Mouse (Mus musculus) kidney, postnatal 0 days (tissue): ENCODE measurements around the gene Ogfod1. TPM values are rescaled to one million over a fixed set of nuclear protein-coding genes. Genes with fewer than 3 reads are reported as not detected.

Experiments used
- ATAC-seq: fragments of 200-750 bp; cut with Nextera tagmentation; replicated peaks from 2 replicates; pipeline ENCODE4 v1.8.0; 2017; ENCODE audit warnings: low read depth, moderate number of reproducible peaks, moderate TSS enrichment, moderate library complexity; ENCODE audit not compliant: low FRiP score
- DNase-seq: peaks from one replicate; pipeline ENCODE4 v3.0.0-alpha.2; 2016; ENCODE audit warnings: low spot score
- H3K27ac ChIP-seq: fragments of 300-500 bp; sonication (generic); 2 replicates; pipeline ENCODE4 v1.5.1; 2014; ENCODE audit warnings: mild to moderate bottlenecking
- H3K27me3 ChIP-seq: fragments of 300-500 bp; sonication (generic); 2 replicates; pipeline ENCODE4 v1.6.1; 2014; ENCODE audit warnings: low read length, mixed read lengths; ENCODE audit not compliant: insufficient read depth
- H3K36me3 ChIP-seq: fragments of 300-500 bp; sonication (generic); 2 replicates; pipeline ENCODE4 v1.6.1; 2014; ENCODE audit warnings: low read length, mixed read lengths; ENCODE audit not compliant: insufficient read depth
- H3K4me1 ChIP-seq: fragments of 300-500 bp; sonication (generic); replicated peaks from 2 replicates; pipeline ENCODE4 v1.6.1; 2014; ENCODE audit warnings: antibody characterized with exemption, low read length, mixed read lengths; ENCODE audit not compliant: insufficient read depth
- H3K4me2 ChIP-seq: fragments of 300-500 bp; sonication (generic); 2 replicates; pipeline ENCODE4 v1.6.1; 2014; ENCODE audit warnings: mild to moderate bottlenecking, low read length, moderate library complexity, mixed read lengths
- H3K4me3 ChIP-seq: fragments of 300-500 bp; sonication (generic); replicated peaks from 2 replicates; pipeline ENCODE4 v1.5.1; 2014; ENCODE audit warnings: low read depth, low read length
- H3K9ac ChIP-seq: fragments of 300-500 bp; sonication (generic); 2 replicates; pipeline ENCODE4 v1.6.1; 2014; ENCODE audit warnings: low read depth, low read length
- H3K9me3 ChIP-seq: fragments of 300-500 bp; sonication (generic); replicated peaks from 2 replicates; pipeline ENCODE4 v1.6.1; 2016; ENCODE audit warnings: low read length, inconsistent platforms, mixed read lengths
- CTCF ChIP-seq: IDR thresholded peaks from 2 replicates; pipeline ENCODE4 v1.5.1; 2016; ENCODE audit warnings: antibody characterized with exemption, low read depth, mild to moderate bottlenecking, moderate library complexity
- WGBS: fragments of 180-500 bp; shearing (Covaris S2); extraction: QIAGEN DNeasy Blood & Tissue Kit; methylation state at CpG from one replicate; pipeline ENCODE4 v1.1.7; 2014; 5-methylcytosine and 5-hydroxymethylcytosine counted together
- polyA plus RNA-seq: library from polyadenylated mRNA; unstranded; fragments of >200 nt; fragmentation: Nextera tagmentation; extraction: Ambion mirVana; gene quantifications from 2 replicates; pipeline ENCODE4 v1.2.1, GENCODE M21; 2015

Gene Ogfod1
- polyA plus RNA-seq, 1 experiment from 2014 or later: 5.8 TPM

- H3K9me3 ChIP-seq: no peaks in the 10 kb centered on the region
- peaks cover 18% of the 10 kb centered on the region; the same call in 1 of the 2 replicates for H3K36me3 ChIP-seq
- DNase-seq (peak; percentile 72), ATAC-seq (no peak)
- H3K4me3 ChIP-seq: no peak overlapping the region
- H3K4me2 ChIP-seq: no peak overlapping the region
- 74% methylated on average over 6 of the region's 6 CpGs for WGBS
- TF ChIP-seq CTCF: peak; percentile 85
- no peaks in the 10 kb centered on the region for H3K27me3 ChIP-seq
- H3K4me1 ChIP-seq: no peaks in the 10 kb centered on the region
- H3K9ac ChIP-seq: no peak overlapping the region
- no peak overlapping the region for H3K27ac ChIP-seq
Measured at GRCm38 (mm10) chr8:94057157-94057854, 20.3 kb downstream of the Ogfod1 start.

GRCm38 (mm10) chr8:94066121-94066863 lies 29.3 kb downstream of the Ogfod1 start:
- WGBS: 67% methylated on average over 11 of the region's 11 CpGs
- H3K36me3 ChIP-seq: 0 out of 2 replicates have a peak, but pooled peaks cover 12% of the 10 kb centered on the region
- H3K27me3 ChIP-seq: no peaks in the 10 kb centered on the region
- no peak for DNase-seq
- H3K4me1 ChIP-seq: no peaks in the 10 kb centered on the region
- no peak for ATAC-seq
- no peak for TF ChIP-seq CTCF
- no peak overlapping the region for H3K4me3 ChIP-seq
- no peak overlapping the region for H3K9ac ChIP-seq
- H3K9me3 ChIP-seq: no peaks in the 10 kb centered on the region
- H3K27ac ChIP-seq: no peak overlapping the region
- H3K4me2 ChIP-seq: no peak overlapping the region

GRCm38 (mm10) chr8:94068793-94069192 lies 31.8 kb downstream of the Ogfod1 start:
- no peak overlapping the region for H3K4me3 ChIP-seq
- no peak overlapping the region for H3K27ac ChIP-seq
- WGBS: 81% methylated on average over 7 of the region's 7 CpGs
- DNase-seq (no peak), ATAC-seq (no peak)
- no peak overlapping the region for H3K9ac ChIP-seq
- H3K36me3 ChIP-seq: 0 out of 2 replicates have a peak, but pooled peaks cover 3% of the 10 kb centered on the region
- no peaks in the 10 kb centered on the region for H3K9me3 ChIP-seq
- no peaks in the 10 kb centered on the region for H3K27me3 ChIP-seq
- no peak overlapping the region for H3K4me2 ChIP-seq
- H3K4me1 ChIP-seq: no peaks in the 10 kb centered on the region
- no peak for TF ChIP-seq CTCF

GRCm38 (mm10) chr8:94076461-94077192 lies 39.6 kb downstream of the Ogfod1 start:
- no peak for TF ChIP-seq CTCF
- WGBS: 88% methylated on average over 12 of the region's 12 CpGs
- no peaks in the 10 kb centered on the region for H3K9me3 ChIP-seq
- H3K27me3 ChIP-seq: no peaks in the 10 kb centered on the region
- no peak for ATAC-seq
- no peak overlapping the region for H3K4me3 ChIP-seq
- no peak overlapping the region for H3K27ac ChIP-seq
- H3K9ac ChIP-seq: no peak overlapping the region
- H3K36me3 ChIP-seq: peaks cover 12% of the 10 kb centered on the region; the same call in 1 of the 2 replicates
- H3K4me2 ChIP-seq: no peak overlapping the region
- no peaks in the 10 kb centered on the region for H3K4me1 ChIP-seq
- DNase-seq: no peak

GRCm38 (mm10) chr8:94087964-94088363 lies 51.0 kb downstream of the Ogfod1 start:
- TF ChIP-seq CTCF: no peak
- 79% methylated on average over 9 of the region's 9 CpGs for WGBS
- H3K36me3 ChIP-seq: no peaks in the 10 kb centered on the region
- DNase-seq (no peak), ATAC-seq (no peak)
- no peaks in the 10 kb centered on the region for H3K4me1 ChIP-seq
- H3K27ac ChIP-seq: no peak overlapping the region
- H3K9me3 ChIP-seq: no peaks in the 10 kb centered on the region
- H3K4me2 ChIP-seq: no peak overlapping the region
- no peak overlapping the region for H3K9ac ChIP-seq
- H3K27me3 ChIP-seq: no peaks in the 10 kb centered on the region
- H3K4me3 ChIP-seq: no peak overlapping the region

- WGBS: 76% methylated on average over 6 of the region's 6 CpGs
- H3K27me3 ChIP-seq: no peaks in the 10 kb centered on the region
- no peaks in the 10 kb centered on the region for H3K36me3 ChIP-seq
- DNase-seq: no peak
- H3K4me3 ChIP-seq: no peak overlapping the region
- no peak for ATAC-seq
- H3K4me2 ChIP-seq: no peak overlapping the region
- H3K27ac ChIP-seq: no peak overlapping the region
- H3K4me1 ChIP-seq: no peaks in the 10 kb centered on the region
- H3K9ac ChIP-seq: no peak overlapping the region
- no peaks in the 10 kb centered on the region for H3K9me3 ChIP-seq
- TF ChIP-seq CTCF: no peak
Measured at GRCm38 (mm10) chr8:94089715-94090114, 52.7 kb downstream of the Ogfod1 start.
